Mouse (Mus musculus): ENCODE data around the gene E030018B13Rik. TPM values are rescaled to one million over a fixed set of nuclear protein-coding genes. Genes with fewer than 3 reads are reported as not detected.

The E030018B13Rik gene
- polyA plus RNA-seq, 2 experiments: not detected

GRCm38 (mm10) chr7:63922975-63923374 is 6.3 kb downstream of the E030018B13Rik start:
- Histone ChIP-seq H3K36me3 (replicated peaks; ENCODE audit: control insufficient read depth, insufficient read depth, low read depth) (no peaks in the 10 kb centered on the region), H3K4me2 (ENCODE audit: low read depth) (no peak overlapping the region), H3K4me3 (ENCODE audit: insufficient read depth in 1 of 2, low read depth in 2 of 2, low read length in 2 of 2) (no peak overlapping the region), H3K27me3 (ENCODE audit: control insufficient read depth, insufficient read depth, low read length) (no peaks in the 10 kb centered on the region), H3K9ac (replicated peaks) (no peak overlapping the region), H3K27ac (no peak overlapping the region), H3K4me1 (replicated peaks; ENCODE audit: control insufficient read depth in 2 of 2, insufficient read depth in 2 of 2, low read length in 1 of 2) (peaks cover 40 to 47% of the 10 kb centered on the region in 2 experiments), H3K9me3 (ENCODE audit: control insufficient read depth, low read length) (no peaks in the 10 kb centered on the region)
- ATAC-seq (ENCODE audit: insufficient read depth) (no peak), DNase-seq (ENCODE audit: low read depth in 3 of 3, low spot score in 3 of 3) (no peak)
- TF ChIP-seq CTCF (IDR thresholded peaks at IDR 0.05; ENCODE audit: low read depth) (no peak), EP300 (IDR thresholded peaks at IDR 0.05; ENCODE audit: low read depth) (no peak)
- WGBS (ENCODE audit: insufficient replicate concordance): 81% methylated on average over 1 of the region's 1 CpGs

- Histone ChIP-seq H3K4me2 (ENCODE audit: low read depth) (no peak overlapping the region), H3K9me3 (ENCODE audit: control insufficient read depth, low read length) (no peaks in the 10 kb centered on the region), H3K4me1 (replicated peaks; ENCODE audit: control insufficient read depth in 2 of 2, insufficient read depth in 2 of 2, low read length in 1 of 2) (peaks cover 46 to 52% of the 10 kb centered on the region in 2 experiments), H3K4me3 (ENCODE audit: insufficient read depth in 1 of 2, low read depth in 2 of 2, low read length in 2 of 2) (no peak overlapping the region), H3K9ac (replicated peaks) (no peak overlapping the region), H3K27ac (no peak overlapping the region), H3K36me3 (replicated peaks; ENCODE audit: control insufficient read depth, insufficient read depth, low read depth) (no peaks in the 10 kb centered on the region), H3K27me3 (ENCODE audit: control insufficient read depth, insufficient read depth, low read length) (no peaks in the 10 kb centered on the region)
- ATAC-seq (ENCODE audit: insufficient read depth) (no peak), DNase-seq (ENCODE audit: low read depth in 3 of 3, low spot score in 3 of 3) (no peak)
- WGBS (ENCODE audit: insufficient replicate concordance): 88% methylated on average over 1 of the region's 1 CpGs
- no peak for TF ChIP-seq EP300 (IDR thresholded peaks at IDR 0.05; ENCODE audit: low read depth)
- no peak for TF ChIP-seq CTCF (IDR thresholded peaks at IDR 0.05; ENCODE audit: low read depth)
Observed at GRCm38 (mm10) chr7:63924151-63924550, 7.5 kb downstream of the E030018B13Rik start.

DNA sequence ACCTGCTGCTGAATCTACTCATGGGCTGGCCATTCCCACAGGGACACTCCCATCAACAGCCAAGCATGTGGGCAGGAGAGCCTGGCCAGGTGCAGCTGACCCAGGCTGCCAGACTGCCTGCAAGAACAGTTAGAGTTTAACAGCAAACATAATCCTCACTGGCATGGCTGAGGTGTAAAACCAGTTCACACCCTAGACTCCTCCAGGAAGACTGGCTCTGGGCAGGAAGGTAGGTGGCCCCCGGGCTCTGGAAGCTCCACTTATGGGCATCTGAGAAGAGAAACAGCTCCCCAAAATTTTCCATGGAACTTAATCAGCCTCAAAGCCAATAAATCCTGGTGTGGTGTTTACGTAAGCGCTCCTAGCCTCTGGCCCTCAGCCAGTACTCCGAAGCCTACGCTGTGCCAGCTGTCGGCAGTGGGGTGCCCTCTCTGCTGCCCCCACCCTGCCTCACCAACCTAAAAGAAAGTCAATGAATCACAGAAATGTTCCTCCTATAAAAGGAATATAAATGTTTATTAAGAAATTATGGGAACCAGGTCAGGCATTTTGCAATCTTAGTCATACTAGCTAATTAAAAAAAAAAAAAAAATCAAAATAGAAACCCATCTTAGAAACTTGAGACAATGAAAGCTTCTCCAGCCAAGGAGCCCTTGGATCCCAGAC is 8.2 kb downstream of the E030018B13Rik start:
- no peak overlapping the region for H3K4me2 ChIP-seq (ENCODE audit: low read depth)
- no peak for ATAC-seq (ENCODE audit: insufficient read depth)
- H3K9me3 ChIP-seq (ENCODE audit: control insufficient read depth, low read length): no peaks in the 10 kb centered on the region
- DNase-seq (ENCODE audit: low read depth in 3 of 3, low spot score in 3 of 3): no peak
- TF ChIP-seq EP300 (IDR thresholded peaks at IDR 0.05; ENCODE audit: low read depth) (no peak), CTCF (IDR thresholded peaks at IDR 0.05; ENCODE audit: low read depth) (no peak)
- no peaks in the 10 kb centered on the region for H3K27me3 ChIP-seq (ENCODE audit: control insufficient read depth, insufficient read depth, low read length)
- H3K4me3 ChIP-seq (ENCODE audit: insufficient read depth in 1 of 2, low read depth in 2 of 2, low read length in 2 of 2): no peak overlapping the region
- no peak overlapping the region for H3K27ac ChIP-seq
- WGBS (ENCODE audit: insufficient replicate concordance): 84% methylated on average over 6 of the region's 6 CpGs
- peaks cover 50 to 52% of the 10 kb centered on the region in 2 experiments for H3K4me1 ChIP-seq (replicated peaks; ENCODE audit: control insufficient read depth in 2 of 2, insufficient read depth in 2 of 2, low read length in 1 of 2)
- H3K36me3 ChIP-seq (replicated peaks; ENCODE audit: control insufficient read depth, insufficient read depth, low read depth): no peaks in the 10 kb centered on the region
- H3K9ac ChIP-seq (replicated peaks): no peak overlapping the region

DNA sequence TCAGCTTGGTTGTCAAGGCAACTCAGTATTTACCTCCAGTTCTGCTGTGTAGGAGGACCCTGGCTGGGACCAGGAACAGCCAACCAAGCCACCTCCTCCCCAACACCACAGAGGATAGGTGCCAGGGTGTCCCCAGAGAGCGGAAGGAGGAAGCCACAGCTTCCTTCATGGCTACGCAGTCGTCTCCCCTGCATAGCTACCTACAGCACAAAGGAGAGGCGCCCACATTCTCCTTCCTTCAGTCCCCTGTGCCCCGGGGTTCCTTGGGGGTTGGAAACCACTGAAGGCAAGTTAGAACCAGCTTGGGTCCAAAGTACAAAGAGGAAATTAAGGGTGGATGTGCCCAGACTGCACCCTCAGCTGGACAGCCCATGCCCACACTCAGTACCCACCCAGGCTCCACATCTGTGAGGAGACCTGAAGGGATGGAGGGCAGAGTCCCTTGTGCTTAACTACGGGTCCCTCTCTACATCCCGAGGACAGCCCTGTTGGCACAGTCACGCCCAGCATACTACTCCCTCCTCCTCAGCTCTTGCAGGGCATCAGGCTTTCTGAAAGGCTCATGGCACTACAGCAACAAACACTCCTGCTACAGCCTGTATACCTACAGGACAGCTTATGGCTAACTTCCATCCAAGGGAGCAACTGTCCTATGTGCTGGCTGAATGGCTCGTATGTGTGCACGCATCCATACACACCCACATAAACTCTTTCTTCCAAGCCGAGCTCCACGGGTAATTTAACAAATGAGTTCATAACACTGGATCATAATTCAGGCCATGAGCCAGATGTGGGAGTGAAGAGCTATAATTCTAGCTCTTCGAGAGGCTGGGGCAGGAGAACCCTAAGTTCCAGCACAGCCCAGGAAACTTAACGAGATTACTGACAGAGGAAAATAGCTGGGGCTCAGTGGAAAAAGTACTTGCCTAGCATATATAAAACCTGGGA is 9.0 kb downstream of the E030018B13Rik start:
- H3K9ac ChIP-seq (replicated peaks): no peak overlapping the region; the same call in 1 of the 2 replicates
- no peak overlapping the region for H3K27ac ChIP-seq
- DNase-seq (ENCODE audit: low read depth in 3 of 3, low spot score in 3 of 3) (no peak), ATAC-seq (ENCODE audit: insufficient read depth) (no peak; the same call in 1 of the 2 replicates)
- TF ChIP-seq CTCF (IDR thresholded peaks at IDR 0.05; ENCODE audit: low read depth): no peak
- no peak for TF ChIP-seq EP300 (IDR thresholded peaks at IDR 0.05; ENCODE audit: low read depth)
- peaks cover 52 to 55% of the 10 kb centered on the region in 2 experiments for H3K4me1 ChIP-seq (replicated peaks; ENCODE audit: control insufficient read depth in 2 of 2, insufficient read depth in 2 of 2, low read length in 1 of 2)
- WGBS (ENCODE audit: insufficient replicate concordance): 53% methylated on average over 14 of the region's 14 CpGs
- H3K4me2 ChIP-seq (ENCODE audit: low read depth): no peak overlapping the region
- no peaks in the 10 kb centered on the region for H3K36me3 ChIP-seq (replicated peaks; ENCODE audit: control insufficient read depth, insufficient read depth, low read depth)
- no peak overlapping the region for H3K4me3 ChIP-seq (ENCODE audit: insufficient read depth in 1 of 2, low read depth in 2 of 2, low read length in 2 of 2)
- no peaks in the 10 kb centered on the region for H3K27me3 ChIP-seq (ENCODE audit: control insufficient read depth, insufficient read depth, low read length)
- H3K9me3 ChIP-seq (ENCODE audit: control insufficient read depth, low read length): no peaks in the 10 kb centered on the region

- Histone ChIP-seq H3K4me3 (ENCODE audit: insufficient read depth in 1 of 2, low read depth in 2 of 2, low read length in 2 of 2) (no peak overlapping the region), H3K36me3 (replicated peaks; ENCODE audit: control insufficient read depth, insufficient read depth, low read depth) (no peaks in the 10 kb centered on the region), H3K9me3 (ENCODE audit: control insufficient read depth, low read length) (no peaks in the 10 kb centered on the region), H3K4me1 (replicated peaks; ENCODE audit: control insufficient read depth in 2 of 2, insufficient read depth in 2 of 2, low read length in 1 of 2) (peaks cover 50 to 54% of the 10 kb centered on the region in 2 experiments), H3K4me2 (ENCODE audit: low read depth) (no peak overlapping the region), H3K27ac (no peak overlapping the region), H3K9ac (replicated peaks) (no peak overlapping the region), H3K27me3 (ENCODE audit: control insufficient read depth, insufficient read depth, low read length) (no peaks in the 10 kb centered on the region)
- DNase-seq (ENCODE audit: low read depth in 3 of 3, low spot score in 3 of 3): no peak
- WGBS (ENCODE audit: insufficient replicate concordance): 58% methylated on average over 3 of the region's 3 CpGs
- TF ChIP-seq CTCF (IDR thresholded peaks at IDR 0.05; ENCODE audit: low read depth) (no peak), EP300 (IDR thresholded peaks at IDR 0.05; ENCODE audit: low read depth) (no peak)
- no peak for ATAC-seq (ENCODE audit: insufficient read depth)
Observed at GRCm38 (mm10) chr7:63926492-63926891, 9.8 kb downstream of the E030018B13Rik start.

Measured in liver, embryonic 14.5 days (tissue).